Mouse (Mus musculus): ENCODE measurements around the gene Casp2. TPM values are rescaled to one million over a fixed set of nuclear protein-coding genes. Genes with fewer than 3 reads are reported as not detected.
A peak's percentile ranks its signal among the peaks of the same experiment; 100 is the strongest.

The Casp2 gene
- 26.2 and 47.8 TPM in 2 replicates for polyA plus RNA-seq (2012; rRNA removed)

DNA sequence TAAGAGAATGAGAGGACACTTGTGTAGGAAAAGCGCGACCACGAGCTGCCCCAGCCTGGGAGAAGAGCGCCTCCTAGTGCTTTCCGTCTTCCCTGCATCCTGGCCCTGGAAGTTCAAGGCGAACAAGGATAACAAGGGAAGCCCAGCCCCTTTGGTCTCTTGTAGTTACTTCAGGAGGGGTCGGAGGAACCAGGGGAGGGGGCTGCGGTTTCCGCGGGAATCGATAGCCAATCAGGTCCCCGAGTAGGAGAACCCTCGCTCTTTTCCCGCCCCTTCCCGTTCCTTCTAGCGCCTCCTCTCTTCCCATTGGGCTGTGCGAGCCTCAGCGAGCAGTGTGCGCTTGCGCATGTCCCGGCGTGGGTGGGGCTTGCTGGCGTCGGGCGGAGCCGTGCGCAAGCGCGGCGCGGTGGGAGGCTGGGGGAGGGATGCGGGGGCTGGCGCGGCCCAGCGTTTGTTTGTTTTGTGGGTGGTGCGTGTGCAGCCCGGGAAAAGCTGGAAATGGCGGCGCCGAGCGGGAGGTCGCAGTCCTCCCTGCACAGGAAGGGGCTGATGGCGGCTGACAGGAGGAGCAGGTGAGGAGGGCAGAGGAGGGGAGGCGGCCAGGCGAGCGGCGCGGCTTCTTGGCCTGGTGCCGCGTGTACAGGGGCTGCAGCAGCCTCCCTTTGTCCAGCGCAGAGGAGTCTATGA, at the start of gene Casp2:
Gene Casp2 (plus strand): TSS at position 360 of the 687 bp plus-strand sequence.
- WGBS = 1% methylated on average over 51 of the region's 51 CpGs
- DNase-seq (ENCODE audit: low read depth, low spot score) = peak; percentile 98

DNA sequence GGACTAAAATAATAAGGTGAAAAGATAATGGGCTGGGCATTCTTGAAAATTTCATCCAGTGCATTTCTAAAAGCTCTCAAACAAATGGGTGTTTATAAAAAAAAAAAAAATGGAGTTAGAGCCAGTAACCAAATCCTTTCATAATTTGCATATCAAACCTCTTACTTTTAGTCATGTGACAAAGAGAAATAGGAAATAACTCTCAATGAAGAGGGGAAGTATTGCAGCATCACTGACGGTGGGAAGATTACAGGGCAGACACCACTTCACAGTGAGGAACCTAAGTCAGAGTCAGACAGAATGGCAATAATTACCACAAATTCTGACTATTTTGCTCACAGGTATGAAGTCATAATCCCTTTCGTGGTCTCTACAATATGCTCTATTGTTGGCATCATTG, 49.8 kb upstream of the Casp2 start, which contains the start of gene Tas2r144:
Gene Tas2r144 (plus strand): TSS at position 301 of the 400 bp plus-strand sequence.
- WGBS = 75% methylated on average over 2 of the region's 2 CpGs
- DNase-seq (ENCODE audit: low read depth, low spot score) = no peak

DNA sequence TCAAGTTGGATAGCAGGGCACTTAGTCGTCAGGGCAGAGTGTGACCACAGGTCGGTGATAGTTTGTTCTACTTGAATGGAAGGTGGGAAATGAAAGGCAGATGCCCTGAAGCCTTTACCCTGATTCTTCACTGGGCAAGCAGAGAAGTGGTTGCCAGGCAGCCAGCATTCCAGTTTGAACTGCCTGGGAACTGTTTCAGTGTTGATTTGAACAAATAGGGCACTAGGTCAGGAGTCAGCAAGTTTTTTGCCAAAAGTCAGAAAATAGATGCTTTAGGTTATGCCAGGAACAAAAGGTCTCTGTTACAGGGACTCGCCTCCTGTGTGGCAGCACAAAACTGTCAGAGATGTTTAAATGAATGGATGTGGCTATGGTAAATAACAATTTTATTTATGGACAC, 42.5 kb upstream of the Casp2 start:
- no peak for DNase-seq (ENCODE audit: low read depth, low spot score)

DNA sequence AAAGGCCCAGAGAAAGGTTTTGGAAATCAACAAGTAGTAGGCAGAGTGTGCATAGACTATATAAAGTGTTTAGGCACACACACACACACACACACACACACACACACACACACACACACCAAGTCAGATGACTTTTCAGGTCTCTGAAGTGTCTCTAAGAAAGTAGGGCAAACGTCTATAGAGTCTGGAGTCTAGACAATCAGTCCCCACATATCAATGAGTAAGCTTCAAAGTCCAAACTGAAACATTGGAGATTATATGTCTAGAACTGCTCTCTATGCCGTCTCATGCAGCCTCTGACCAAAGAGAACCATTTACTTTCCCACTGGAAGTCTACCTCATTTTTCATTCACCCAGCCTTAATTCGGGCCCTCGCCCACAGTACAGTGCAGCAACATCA, 39.7 kb upstream of the Casp2 start:
- DNase-seq (ENCODE audit: low read depth, low spot score) = no peak
- 51% methylated on average over 4 of the region's 4 CpGs for WGBS

More for the DNA sequence above, 42.5 kb upstream of the Casp2 start:
- WGBS = 52% methylated on average over 3 of the region's 3 CpGs

DNA sequence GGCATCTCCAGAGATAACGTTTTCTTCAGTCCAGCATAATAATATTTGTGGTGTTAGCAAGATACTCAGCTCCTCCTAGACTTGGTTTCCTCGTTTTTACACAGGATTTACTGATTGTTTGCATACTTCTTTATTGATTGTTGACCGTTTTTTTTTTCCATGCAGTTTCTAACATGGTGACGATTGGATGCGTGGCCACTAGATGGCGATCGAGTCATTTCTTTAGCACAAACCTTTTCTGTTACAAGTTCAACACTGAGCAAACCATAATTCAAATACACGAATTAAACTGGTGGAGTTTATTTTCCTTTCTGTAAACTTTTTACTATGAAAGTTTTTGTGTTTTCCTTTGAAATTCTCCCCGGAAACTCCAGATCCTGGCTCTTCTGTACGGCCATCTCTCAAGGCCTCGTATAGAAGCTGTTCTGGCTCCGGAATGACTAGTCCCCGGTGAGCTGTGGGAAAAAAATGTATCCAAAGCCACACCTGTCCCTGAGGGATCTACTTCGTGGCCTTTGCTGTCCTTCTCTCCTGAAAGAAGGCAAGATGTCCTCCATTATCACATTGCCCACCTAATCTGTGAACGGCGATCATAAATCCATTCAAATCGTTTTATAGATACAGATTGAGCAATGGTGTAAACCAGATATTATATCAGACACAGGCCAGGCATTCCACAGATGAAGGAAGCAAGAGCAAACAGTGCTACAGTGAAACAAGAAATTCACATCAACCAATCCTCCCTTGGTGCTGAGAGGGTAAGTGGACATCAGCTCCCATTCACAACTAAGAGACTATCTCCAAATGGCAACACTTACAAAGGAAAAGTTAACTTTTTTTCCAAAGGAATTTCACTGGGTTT, 37.3 kb upstream of the Casp2 start:
- no peak for DNase-seq (ENCODE audit: low read depth, low spot score)
- 9% methylated on average over 17 of the region's 17 CpGs for WGBS

DNA sequence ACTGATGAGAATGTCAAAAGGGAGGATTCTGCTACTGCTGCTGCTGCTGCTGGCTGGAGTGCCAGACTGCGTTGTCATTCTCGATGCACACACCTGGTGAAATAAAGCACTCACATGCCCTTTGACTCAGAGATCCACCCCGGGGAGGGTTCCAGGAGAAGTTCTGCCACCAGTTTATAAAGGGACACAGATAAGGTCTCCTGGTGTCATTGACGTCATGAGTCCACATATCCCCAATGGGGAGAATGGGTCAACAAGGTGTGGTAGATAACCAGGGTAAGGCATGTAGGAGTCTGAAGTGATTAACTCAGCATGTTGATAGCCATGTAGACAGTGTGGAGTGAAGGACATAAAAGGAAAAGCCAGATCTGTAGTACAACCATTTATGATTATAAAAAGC, 35.2 kb upstream of the Casp2 start:
- no peak for DNase-seq (ENCODE audit: low read depth, low spot score)
- 22% methylated on average over 4 of the region's 4 CpGs for WGBS

DNA sequence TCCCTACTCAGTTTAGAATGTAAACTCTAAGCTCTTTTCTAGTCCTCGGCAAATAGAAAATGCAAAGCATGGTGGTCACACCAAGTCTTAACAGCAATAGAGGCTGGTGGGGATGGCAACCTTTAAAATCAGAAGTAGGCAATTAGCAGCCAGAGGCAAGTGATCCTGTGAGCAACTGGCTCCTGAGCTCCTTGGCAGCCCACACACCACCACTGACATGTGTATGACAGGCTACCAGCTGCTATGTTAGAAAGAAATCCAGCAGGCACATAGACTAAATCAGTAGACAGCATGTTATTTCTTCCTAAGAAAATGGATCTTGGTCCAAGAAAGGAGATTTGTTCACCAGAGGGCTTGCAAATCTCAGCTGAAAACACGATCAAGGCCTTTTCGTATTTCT, 33.6 kb upstream of the Casp2 start:
- DNase-seq (ENCODE audit: low read depth, low spot score) = no peak
- 86% methylated on average over 3 of the region's 3 CpGs for WGBS

DNA sequence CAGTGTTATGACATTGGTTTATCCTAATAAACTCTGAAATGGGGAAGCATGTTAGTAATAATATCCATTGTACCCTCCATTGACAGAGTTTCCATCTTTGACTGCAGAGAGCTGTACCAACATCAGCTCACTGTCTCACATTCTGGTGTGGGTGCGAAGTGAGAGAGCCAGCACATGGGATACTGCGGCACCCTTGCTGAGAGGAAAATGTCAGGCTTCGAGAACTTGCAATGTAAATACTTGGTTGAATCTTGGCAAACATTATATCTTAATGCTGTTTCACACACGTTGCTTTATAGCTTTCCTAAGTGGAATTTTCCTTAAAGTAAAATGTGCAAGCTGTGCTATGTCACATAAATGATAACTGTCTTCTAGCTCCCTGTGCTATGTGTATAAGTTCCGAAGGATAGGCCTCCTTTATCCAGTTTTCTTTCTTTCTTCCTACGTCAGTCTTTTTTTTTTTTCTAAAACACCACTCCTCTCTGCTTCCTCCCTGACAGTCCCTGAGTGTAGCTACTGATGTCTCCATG, 27.4 kb upstream of the Casp2 start:
- WGBS = 63% methylated on average over 6 of the region's 6 CpGs
- DNase-seq (ENCODE audit: low read depth, low spot score) = no peak

DNA sequence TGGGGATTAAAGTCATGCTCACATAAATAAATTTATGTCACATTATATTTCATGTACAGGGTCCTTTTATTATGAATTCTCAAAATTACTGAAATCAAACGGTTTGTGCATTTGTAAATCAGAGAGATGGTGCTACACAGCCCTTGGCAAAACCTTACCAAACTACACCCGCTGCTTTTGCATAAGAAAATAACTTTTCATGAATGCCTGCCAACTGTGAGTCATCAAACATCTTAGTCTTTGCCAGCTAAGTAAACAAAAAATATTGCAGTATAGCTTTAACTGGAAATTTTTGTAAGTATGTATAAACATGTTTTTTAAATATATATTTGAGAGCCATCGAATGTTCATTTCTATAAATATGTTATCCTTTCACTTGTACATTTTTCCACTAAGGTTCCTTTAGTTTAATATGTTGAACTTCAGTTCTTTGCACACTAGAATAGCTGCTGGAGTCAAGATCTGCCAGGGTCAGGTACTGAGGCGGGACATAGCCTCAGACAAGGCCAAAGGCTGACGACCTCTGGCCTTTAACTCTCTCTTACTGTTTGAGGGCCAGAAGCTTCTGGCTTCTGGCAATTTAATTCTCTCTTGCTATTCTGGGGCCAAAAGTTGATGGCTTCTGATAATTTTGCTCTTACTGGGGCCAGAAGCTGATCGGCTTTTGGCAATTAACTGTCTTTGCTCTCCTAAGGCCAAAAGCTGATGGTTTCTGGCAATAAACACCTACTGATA, 23.3 kb upstream of the Casp2 start:
- DNase-seq (ENCODE audit: low read depth, low spot score) = no peak
- WGBS = 31% methylated on average over 6 of the region's 6 CpGs

DNA sequence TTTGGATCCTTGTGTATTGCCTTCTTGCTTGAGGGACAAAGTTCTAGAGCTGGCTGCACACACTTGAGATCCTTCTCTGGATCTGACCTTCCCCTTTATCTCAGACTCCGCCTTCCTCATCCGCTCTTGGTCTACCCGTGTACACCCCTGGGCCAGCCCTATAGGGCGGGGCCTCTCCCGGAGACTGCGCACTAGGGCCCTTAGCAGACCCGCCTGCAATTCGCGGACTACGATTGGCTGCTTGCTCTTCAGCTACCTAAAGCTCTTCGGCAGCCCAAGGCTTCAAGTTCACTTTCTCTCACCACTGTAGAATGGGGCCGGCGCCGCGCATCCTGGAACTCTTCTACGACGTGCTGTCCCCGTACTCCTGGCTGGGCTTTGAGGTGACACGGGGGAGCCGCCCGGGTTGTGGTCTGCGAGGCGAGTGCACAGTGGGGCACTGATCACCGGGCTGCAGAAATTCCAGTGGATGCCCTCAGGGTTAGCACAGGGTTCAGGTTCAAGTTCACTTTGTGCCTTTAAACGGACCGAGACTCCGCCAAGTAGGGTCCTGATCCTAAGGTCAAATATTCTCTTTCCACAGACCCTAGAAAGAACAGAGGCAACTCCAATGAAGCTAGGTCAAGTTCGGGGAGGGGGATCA, 19.0 kb upstream of the Casp2 start, which contains the start of gene Gstk1:
Gene Gstk1 (plus strand): TSS at position 225 of the 643 bp plus-strand sequence.
- WGBS = 3% methylated on average over 28 of the region's 28 CpGs

DNA sequence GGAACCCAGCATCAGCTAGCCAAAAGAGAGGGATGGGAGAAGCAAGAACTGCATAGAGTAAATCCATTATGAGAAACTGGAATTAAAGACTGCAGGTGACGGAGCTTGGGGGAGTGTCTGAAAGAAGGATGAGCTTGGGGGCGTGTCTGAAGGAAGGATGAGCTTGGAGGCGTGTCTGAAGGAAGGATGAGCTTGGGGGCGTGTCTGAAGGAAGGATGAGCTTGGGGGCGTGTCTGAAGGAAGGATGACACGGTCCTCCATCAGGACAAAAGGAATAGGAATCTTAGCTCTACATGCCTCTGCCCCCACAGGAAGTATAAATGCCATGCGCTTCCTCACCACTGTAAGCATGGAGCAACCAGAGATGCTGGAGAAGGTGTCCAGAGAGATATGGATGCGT, 17.6 kb upstream of the Casp2 start:
- no peak for DNase-seq (ENCODE audit: low read depth, low spot score)
- WGBS = 66% methylated on average over 8 of the region's 8 CpGs

More for the DNA sequence above, 19.0 kb upstream of the Casp2 start, which contains the start of gene Gstk1:
- DNase-seq (ENCODE audit: low read depth, low spot score) = peak; percentile 96

DNA sequence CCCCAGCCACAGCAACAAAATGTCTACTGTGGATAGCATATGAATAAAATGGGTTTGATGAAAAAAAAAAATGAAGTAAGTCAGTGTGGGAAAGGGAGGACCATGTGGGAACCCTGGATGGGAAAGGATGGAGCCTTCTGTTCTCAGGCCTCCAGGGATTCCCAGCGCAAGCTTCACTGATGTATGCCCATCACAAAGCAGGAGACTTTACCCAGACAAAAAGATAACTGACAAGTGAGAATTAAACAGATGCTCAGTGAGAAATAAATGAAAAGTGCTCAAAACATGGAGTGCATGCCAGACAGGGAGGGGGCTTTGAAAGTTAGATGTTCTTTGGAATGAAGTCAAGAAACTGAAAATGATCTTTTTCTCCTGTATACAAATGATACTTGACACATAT, 16.8 kb upstream of the Casp2 start:
- WGBS = 95% methylated on average over 1 of the region's 1 CpGs
- DNase-seq (ENCODE audit: low read depth, low spot score) = no peak

DNA sequence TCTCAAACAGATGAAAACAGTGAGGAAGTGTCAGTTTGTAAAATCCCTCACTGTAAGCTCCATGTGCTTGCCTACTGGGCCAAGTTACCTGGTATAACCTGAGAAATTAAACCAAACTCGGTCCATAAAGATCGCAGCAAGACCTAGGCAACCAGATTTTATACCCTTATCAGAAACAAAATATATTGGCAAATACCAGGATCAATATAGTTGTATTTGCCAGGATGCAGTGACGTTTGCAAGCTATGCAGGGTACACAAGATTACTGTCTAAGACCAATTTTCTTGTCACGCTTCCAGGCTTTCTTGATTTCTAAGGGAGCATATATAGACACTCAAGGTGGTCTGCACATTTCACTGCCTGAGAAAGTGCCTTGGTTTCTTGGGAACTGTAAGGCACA, 13.0 kb upstream of the Casp2 start:
- no peak for DNase-seq (ENCODE audit: low read depth, low spot score)
- WGBS = 85% methylated on average over 4 of the region's 4 CpGs

DNA sequence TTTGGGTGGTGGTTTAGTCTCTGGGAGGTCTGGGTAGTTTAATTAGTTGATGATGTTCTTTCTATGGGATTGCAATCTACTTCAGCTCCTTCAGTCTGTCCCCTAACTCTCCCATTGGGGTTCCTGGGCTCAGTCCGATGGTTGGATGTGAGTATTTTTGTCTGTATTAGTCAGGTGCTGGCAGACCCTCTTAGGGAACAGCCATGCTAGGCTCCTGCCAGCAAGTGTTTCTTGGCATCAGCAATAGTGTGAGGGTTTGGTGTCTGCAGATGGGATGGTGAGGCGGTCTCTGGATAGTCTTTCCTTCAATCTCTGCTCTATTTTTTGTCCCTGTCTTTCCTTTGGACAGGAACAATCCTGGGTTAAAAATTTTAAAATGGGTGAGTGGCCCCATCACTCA, 11.7 kb upstream of the Casp2 start:
- WGBS = 100% methylated on average over 2 of the region's 2 CpGs
- DNase-seq (ENCODE audit: low read depth, low spot score) = no peak

DNA sequence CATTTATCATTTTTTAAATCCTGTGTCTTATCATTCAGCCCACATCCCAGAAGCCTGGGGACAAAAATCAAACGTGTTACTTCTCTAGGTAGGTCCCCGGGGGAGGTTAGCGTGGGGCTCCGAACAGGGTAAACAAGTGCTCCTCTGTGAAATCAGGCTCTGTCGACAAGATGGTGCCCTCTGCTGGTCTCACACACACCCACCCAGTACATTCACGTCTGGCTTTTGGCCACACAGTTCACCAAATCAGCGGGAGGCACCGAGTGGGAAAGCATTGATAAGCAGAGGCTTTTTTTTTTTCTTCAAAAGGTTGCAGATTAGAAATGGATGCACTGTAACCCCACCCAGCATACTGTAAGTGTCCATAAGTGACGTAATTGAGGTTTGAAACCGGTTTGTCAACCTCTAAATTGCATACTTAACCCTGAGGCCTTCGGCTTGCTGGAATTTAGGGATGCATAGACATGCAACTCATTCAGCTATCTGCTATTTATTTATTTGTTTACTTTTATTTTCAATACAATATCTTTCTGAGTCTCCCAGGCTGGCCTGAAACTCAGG, 7.4 kb upstream of the Casp2 start:
- no peak for DNase-seq (ENCODE audit: low read depth, low spot score)
- WGBS = 9% methylated on average over 11 of the region's 11 CpGs

DNA sequence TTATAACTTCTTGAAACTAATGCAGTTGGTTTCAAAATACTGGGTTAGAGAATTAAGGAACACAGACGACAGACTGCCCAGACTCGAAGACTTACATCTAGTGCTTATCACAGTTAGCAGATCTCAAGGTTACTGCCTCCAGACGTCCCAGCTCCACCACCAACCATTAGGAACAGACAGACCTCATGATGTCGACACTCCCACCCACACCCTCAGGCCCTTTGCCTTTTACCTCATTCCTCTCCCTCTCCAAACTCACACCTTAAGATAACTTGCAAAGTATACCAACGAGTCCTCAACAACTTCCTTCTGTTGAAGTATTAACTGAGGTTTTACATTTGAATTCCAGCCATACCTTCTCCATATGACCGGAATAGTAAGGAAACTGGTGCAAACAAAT, 4.4 kb upstream of the Casp2 start:
- no peak for DNase-seq (ENCODE audit: low read depth, low spot score)
- 19% methylated on average over 6 of the region's 6 CpGs for WGBS

DNA sequence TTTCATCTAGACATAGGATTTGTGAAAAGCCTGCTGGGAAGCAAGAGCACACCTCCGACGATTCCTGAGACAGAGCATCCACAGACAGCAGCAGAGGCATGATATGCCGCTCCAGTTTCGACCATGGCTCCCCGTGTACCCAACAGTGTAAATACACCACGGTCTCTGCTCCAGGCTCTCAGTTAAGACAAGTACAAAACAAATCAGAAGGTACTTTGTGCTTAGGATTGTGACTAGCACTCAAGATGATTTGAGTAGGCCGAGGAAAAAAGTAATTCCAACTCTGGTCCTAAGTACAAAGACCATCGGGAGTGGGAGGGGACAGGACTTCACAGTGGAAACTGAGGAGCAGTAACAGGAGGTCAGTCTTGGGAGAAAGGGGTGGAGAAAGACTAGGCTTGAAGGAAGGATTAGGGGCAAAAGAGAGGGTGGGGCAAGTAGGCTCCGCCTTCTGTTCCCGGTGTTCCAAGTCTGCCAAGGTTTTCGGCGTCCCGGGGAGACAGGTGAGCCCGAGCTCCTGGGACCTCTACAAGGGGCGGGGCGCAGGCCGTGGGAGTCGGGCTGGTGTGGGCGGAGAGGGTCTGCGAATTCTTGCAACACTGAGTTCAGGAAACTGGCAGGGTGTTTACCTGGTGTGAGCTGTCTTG, 3.1 kb upstream of the Casp2 start, which contains the start of gene Tmem139:
Gene Tmem139 (plus strand): TSS at position 447 of the 647 bp plus-strand sequence.
- 15% methylated on average over 20 of the region's 20 CpGs for WGBS
- peak; percentile 86 for DNase-seq (ENCODE audit: low read depth, low spot score)

All from large intestine, adult 2 months (tissue).